Mouse (Mus musculus) CH12.LX (cell line): ENCODE measurements around the gene Scaf4. TPM values are rescaled to one million over a fixed set of nuclear protein-coding genes. Genes with fewer than 3 reads are reported as not detected.

Experiments
- DNase-seq: peaks from one replicate; pipeline ENCODE4 v3.0.0-alpha.2; 2013; ENCODE audit errors: extremely low read depth
- H3K27ac ChIP-seq: 2 replicates; pipeline ENCODE4 v1.5.1; 2012; ENCODE audit warnings: low read depth, mild to moderate bottlenecking, control low read depth, moderate library complexity; ENCODE audit not compliant: insufficient read depth
- H3K27me3 ChIP-seq: replicated peaks from 2 replicates; pipeline ENCODE3; 2012; ENCODE audit warnings: inconsistent platforms
- H3K36me3 ChIP-seq, 2 experiments: replicated peaks in 1 of 2; 2 replicates each; pipeline versions ENCODE3 to v1.6.1; 2012; ENCODE audit warnings: inconsistent platforms in 1 of 2, low read length in 1 of 2, mild to moderate bottlenecking in 1 of 2, mixed read lengths in 1 of 2, moderate library complexity in 1 of 2; ENCODE audit not compliant: control insufficient read depth in 1 of 2, insufficient read depth in 1 of 2
- H3K4me1 ChIP-seq, 2 experiments: 2 replicates each; pipeline ENCODE4 v1.6.1; 2012; ENCODE audit warnings: inconsistent platforms in 1 of 2, moderate library complexity in 1 of 2; ENCODE audit not compliant: insufficient read depth in 2 of 2, control insufficient read depth in 1 of 2
- H3K4me2 ChIP-seq: 2 replicates; pipeline ENCODE4 v1.6.1; 2012; ENCODE audit warnings: low read depth, mild to moderate bottlenecking, control low read depth; ENCODE audit not compliant: poor library complexity, insufficient read depth, severe bottlenecking
- H3K4me3 ChIP-seq, 3 experiments: fragments of 150-350 bp in 1 of 3; sonication (generic) in 1 of 3; replicated peaks in 1 of 3; 2 replicates each; pipeline versions ENCODE3 to v1.5.1; 2011 to 2012; ENCODE audit warnings: low read depth in 2 of 3, low read length in 2 of 3, mild to moderate bottlenecking in 2 of 3, moderate library complexity in 2 of 3, control low read depth in 1 of 3, improper control_type of control experiment in 1 of 3, inconsistent platforms in 1 of 3, mixed read lengths in 1 of 3; ENCODE audit not compliant: poor library complexity in 1 of 3
- H3K79me2 ChIP-seq: replicated peaks from 2 replicates; pipeline ENCODE4 v1.6.1; 2012; ENCODE audit warnings: mild to moderate bottlenecking, moderate library complexity; ENCODE audit not compliant: control insufficient read depth, poor library complexity, insufficient read depth, severe bottlenecking; ENCODE audit errors: extremely low read depth
- H3K9ac ChIP-seq: 2 replicates; pipeline ENCODE4 v1.6.1; 2012; ENCODE audit warnings: low read depth, mild to moderate bottlenecking, control low read depth, moderate library complexity; ENCODE audit not compliant: insufficient read depth
- H3K9me3 ChIP-seq: replicated peaks from 2 replicates; pipeline ENCODE3; 2012; ENCODE audit warnings: low read length, inconsistent platforms, mixed read lengths
- CHD1 ChIP-seq: IDR thresholded peaks from 2 replicates; pipeline ENCODE4 v1.6.1; 2012; ENCODE audit warnings: low read depth, low read length, improper control_type of control experiment, inconsistent platforms
- CHD2 ChIP-seq: IDR thresholded peaks from 2 replicates; pipeline ENCODE4 v1.6.1; 2011; ENCODE audit warnings: low read length, improper control_type of control experiment
- E2F4 ChIP-seq: IDR thresholded peaks from 2 replicates; pipeline ENCODE4 v1.6.1; 2011; ENCODE audit warnings: low read depth, low read length, improper control_type of control experiment; ENCODE audit not compliant: insufficient replicate concordance
- ETS1 ChIP-seq: conservative IDR thresholded peaks from 2 replicates; pipeline ENCODE4 v1.6.1; 2012; ENCODE audit warnings: low read depth, mild to moderate bottlenecking, inconsistent platforms, low read length, improper control_type of control experiment, moderate library complexity
- HCFC1 ChIP-seq: IDR thresholded peaks from 2 replicates; pipeline ENCODE4 v1.6.1; 2012; ENCODE audit warnings: low read depth, mild to moderate bottlenecking, inconsistent platforms, low read length, improper control_type of control experiment
- IRF4 ChIP-seq: IDR thresholded peaks from 2 replicates; pipeline ENCODE4 v1.6.1; 2014; ENCODE audit warnings: low read depth, mild to moderate bottlenecking, inconsistent platforms, low read length, improper control_type of control experiment
- JUN ChIP-seq: IDR thresholded peaks from 2 replicates; pipeline ENCODE4 v1.6.1; 2011; ENCODE audit warnings: low read depth, mild to moderate bottlenecking, low read length, improper control_type of control experiment, moderate library complexity; ENCODE audit not compliant: insufficient read depth
- KAT2A ChIP-seq: IDR thresholded peaks from 2 replicates; pipeline ENCODE4 v1.6.1; 2012; ENCODE audit warnings: low read length, improper control_type of control experiment, inconsistent platforms; ENCODE audit not compliant: insufficient replicate concordance
- MAFK ChIP-seq: IDR thresholded peaks from 2 replicates; pipeline ENCODE4 v1.6.1; 2011; ENCODE audit warnings: low read length, improper control_type of control experiment; ENCODE audit not compliant: insufficient replicate concordance
- MXI1 ChIP-seq: IDR thresholded peaks from 2 replicates; pipeline ENCODE4 v1.6.1; 2011; ENCODE audit warnings: mild to moderate bottlenecking, low read depth, low read length, improper control_type of control experiment
- NELFE ChIP-seq: IDR thresholded peaks from 2 replicates; pipeline ENCODE4 v1.6.1; 2011; ENCODE audit warnings: low read depth, low read length, improper control_type of control experiment
- NRF1 ChIP-seq: IDR thresholded peaks from 2 replicates; pipeline ENCODE4 v1.6.1; 2014; ENCODE audit warnings: low read depth, mild to moderate bottlenecking, inconsistent platforms, low read length, improper control_type of control experiment, moderate library complexity
- PAX5 ChIP-seq: IDR thresholded peaks from 2 replicates; pipeline ENCODE4 v1.6.1; 2012; ENCODE audit warnings: low read length, inconsistent platforms, mixed read lengths
- POLR2AphosphoS2 ChIP-seq: IDR thresholded peaks from 2 replicates; pipeline ENCODE4 v1.6.1; 2011; ENCODE audit warnings: low read depth, low read length, improper control_type of control experiment
- SMC3 ChIP-seq: IDR thresholded peaks from 2 replicates; pipeline ENCODE4 v1.6.1; 2011; ENCODE audit warnings: low read depth, low read length, improper control_type of control experiment
- TCF12 ChIP-seq: IDR thresholded peaks from 2 replicates; pipeline ENCODE4 v1.6.1; 2014; ENCODE audit warnings: low read depth, mild to moderate bottlenecking, inconsistent platforms, low read length, improper control_type of control experiment
- UBTF ChIP-seq: IDR thresholded peaks from 2 replicates; pipeline ENCODE4 v1.6.1; 2012; ENCODE audit warnings: low read depth, mild to moderate bottlenecking, inconsistent platforms, low read length, improper control_type of control experiment, moderate library complexity
- USF1 ChIP-seq: IDR thresholded peaks from 2 replicates; pipeline ENCODE4 v1.6.1; 2014; ENCODE audit warnings: low read depth, mild to moderate bottlenecking, inconsistent platforms, low read length, improper control_type of control experiment
- USF2 ChIP-seq: conservative IDR thresholded peaks from 2 replicates; pipeline ENCODE4 v1.6.1; 2011; ENCODE audit warnings: low read depth, low read length, improper control_type of control experiment
- ZC3H11A ChIP-seq: IDR thresholded peaks from 2 replicates; pipeline ENCODE4 v1.6.1; 2012; ENCODE audit warnings: low read depth, mild to moderate bottlenecking, inconsistent platforms, low read length, improper control_type of control experiment
- ZKSCAN1 ChIP-seq: IDR thresholded peaks from 2 replicates; pipeline ENCODE4 v1.6.1; 2012; ENCODE audit warnings: low read depth, inconsistent platforms, low read length, improper control_type of control experiment, borderline replicate concordance
- ZNF384 ChIP-seq: IDR thresholded peaks from 2 replicates; pipeline ENCODE4 v1.6.1; 2012; ENCODE audit warnings: low read depth, low read length, improper control_type of control experiment, inconsistent platforms
- dilution Hi-C: fragments of 300-500 bp; cut with MboI; formaldehyde crosslinking; loops from 2 replicates; pipeline ENCODE4 v1.14.3; 2020; ENCODE audit warnings: low sequenced_read_pairs; ENCODE audit not compliant: extremely low pct_unique_long_range_greater_than_20kb, extremely low pct_ligation_motif_present
- in situ Hi-C: fragments of 300-500 bp; cut with MboI; formaldehyde crosslinking; loops from 3 replicates; pipeline ENCODE4 v1.14.3; 2019; ENCODE audit warnings: low sequenced_read_pairs, low pct_ligation_motif_present, low pct_unique_long_range_greater_than_20kb, mixed read lengths
- polyA plus RNA-seq: library from polyadenylated mRNA; unstranded; fragments of >175 nt; gene quantifications from 2 replicates; pipeline ENCODE4 v1.2.1, GENCODE M21; 2012; ENCODE audit warnings: low read depth; ENCODE audit not compliant: insufficient read length
- total RNA-seq, 2 experiments: library from RNA; depleted of rRNA; stranded (reverse); fragments of 300-350 nt in 1 of 2; fragments of >200 nt in 1 of 2; gene quantifications; 2 replicates each; pipeline ENCODE4 v1.2.3; 2012 to 2014

Scaf4 gene
- total and polyA plus RNA-seq, 3 experiments = 6.0 to 60.4 (median 17.5) TPM

DNA sequence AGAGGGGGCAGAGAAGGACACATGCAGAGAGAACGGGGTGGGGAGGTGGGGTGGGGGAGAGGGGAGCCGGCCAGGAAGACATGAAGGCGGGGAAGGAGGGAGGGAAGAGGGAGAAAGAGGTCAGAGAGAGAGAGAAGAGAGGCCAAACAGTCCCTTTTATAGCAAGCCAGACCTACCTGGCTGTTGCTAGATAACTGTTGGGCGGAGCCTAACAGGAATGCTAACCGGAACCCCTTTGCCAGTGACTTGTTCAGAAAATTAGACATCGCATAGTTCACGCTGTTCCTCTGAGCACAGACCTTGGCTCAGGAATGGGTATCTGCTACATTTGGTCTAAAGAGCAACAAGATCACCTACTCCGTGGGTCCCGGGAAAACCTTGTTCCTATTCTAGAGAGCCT, 6.7 kb upstream of the Scaf4 start:
- Histone ChIP-seq H3K9ac (no peak overlapping the region), H3K4me2 (peak overlapping the region; percentile 11; the same call in 1 of the 2 replicates), H3K4me3 (no peak overlapping the region), H3K4me1 (no peaks in the 10 kb centered on the region), H3K9me3 (no peaks in the 10 kb centered on the region), H3K27ac (no peak overlapping the region), H3K79me2 (no peaks in the 10 kb centered on the region), H3K36me3 (no peaks in the 10 kb centered on the region), H3K27me3 (peaks cover 2% of the 10 kb centered on the region)
- in situ Hi-C loops (no loop called here), dilution Hi-C loops (no loop called here)
- no peak for TF ChIP-seq POLR2AphosphoS2
- DNase-seq = no peak

DNA sequence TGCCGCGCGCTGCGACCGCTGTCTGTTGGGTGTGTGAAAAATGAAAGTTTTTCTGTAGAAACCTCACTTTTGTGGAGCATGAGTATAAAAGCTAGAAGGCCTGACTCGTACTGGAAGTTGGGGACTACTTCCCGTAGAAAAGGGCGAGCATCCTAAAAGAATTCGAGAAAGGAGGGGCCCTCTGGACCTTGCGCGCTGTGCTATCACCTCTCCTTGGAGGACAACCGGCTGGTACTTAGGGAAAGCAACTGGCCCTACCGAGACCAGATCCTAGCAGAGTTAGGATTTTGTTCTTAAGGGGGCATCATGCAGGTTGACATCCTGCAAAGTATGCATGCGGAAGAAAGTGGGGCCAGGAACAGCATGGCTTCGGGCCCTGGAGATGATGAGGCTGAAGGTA, 613 bp upstream of the Scaf4 start:
- no peak overlapping the region for H3K27ac ChIP-seq

DNA sequence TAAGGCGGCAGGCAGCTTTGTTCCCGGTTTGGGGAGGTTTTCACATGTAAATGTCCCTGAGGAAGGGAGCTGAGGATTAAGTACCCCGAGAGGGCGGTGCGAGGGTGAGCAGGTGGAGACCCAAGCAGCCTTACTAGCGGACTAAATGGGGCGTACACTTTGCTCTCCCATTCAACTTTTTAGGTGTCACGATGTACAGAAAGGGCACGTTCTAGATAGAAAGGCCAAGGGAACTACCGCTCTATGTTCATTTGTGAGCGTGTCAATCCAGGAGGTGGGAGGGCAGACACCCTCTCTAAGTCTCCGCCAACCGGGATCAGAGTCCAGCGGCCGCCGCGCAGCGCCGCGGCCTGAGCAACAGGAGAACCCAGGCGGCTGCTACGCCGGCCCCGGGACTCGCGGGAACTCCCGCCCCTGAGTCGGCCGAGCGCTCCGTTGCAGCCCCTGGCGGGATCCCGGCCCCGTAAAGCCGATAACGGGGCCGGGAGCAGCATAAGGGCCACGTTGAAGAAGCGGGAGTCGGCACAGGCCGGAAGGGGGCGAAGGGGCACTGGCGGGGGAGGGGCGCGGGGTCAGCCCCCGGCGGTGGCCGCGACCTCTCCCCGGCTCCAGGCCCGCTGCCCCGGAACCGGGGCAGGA, 918 bp downstream of the Scaf4 start:
- in situ Hi-C loops = no loop called here
- H3K4me1 ChIP-seq = peaks cover 13 to 40% of the 10 kb centered on the region in 2 experiments
- H3K9me3 ChIP-seq = peaks cover 14% of the 10 kb centered on the region
- H3K27ac ChIP-seq = no peak overlapping the region; the same call in 1 of the 2 replicates
- no peaks in the 10 kb centered on the region for H3K27me3 ChIP-seq
- peak overlapping the region; percentile 89 to 94 (median 93) for H3K4me3 ChIP-seq
- DNase-seq = peak; percentile 46
- dilution Hi-C loops = no loop called here
- peaks cover 50% of the 10 kb centered on the region for H3K79me2 ChIP-seq
- H3K9ac ChIP-seq = peak overlapping the region; percentile 77
- 0 out of 2 replicates have a peak, but pooled peaks have one; percentile 15 for TF ChIP-seq CHD2
- TF ChIP-seq IRF4 = peak; percentile 19; the same call in 1 of the 2 replicates
- no peak for TF ChIP-seq E2F4
- no peak for TF ChIP-seq NELFE
- no peak for TF ChIP-seq ZC3H11A
- no peak for TF ChIP-seq POLR2AphosphoS2
- no peak for TF ChIP-seq USF2
- no peak for TF ChIP-seq SMC3
- TF ChIP-seq MAFK = no peak
- TF ChIP-seq ZNF384 = no peak
- no peak for TF ChIP-seq JUN
- TF ChIP-seq NRF1 = no peak
- no peak for TF ChIP-seq TCF12
- no peak for TF ChIP-seq KAT2A
- TF ChIP-seq USF1 = no peak
- TF ChIP-seq ETS1 = no peak
- peak; percentile 38; the same call in 1 of the 2 replicates for TF ChIP-seq HCFC1
- TF ChIP-seq UBTF = peak; percentile 78; the same call in 1 of the 2 replicates
- TF ChIP-seq ZKSCAN1 = no peak
- TF ChIP-seq CHD1 = no peak
- TF ChIP-seq MXI1 = no peak; the same call in none of the 2 replicates
- no peak for TF ChIP-seq PAX5
- H3K36me3 ChIP-seq = peaks cover 0 to 11% of the 10 kb centered on the region in 2 experiments
- H3K4me2 ChIP-seq = peak overlapping the region; percentile 78

More for the DNA sequence above, 613 bp upstream of the Scaf4 start:
- Histone ChIP-seq H3K36me3 (peaks cover 0 to 11% of the 10 kb centered on the region in 2 experiments), H3K9ac (no peak overlapping the region), H3K27me3 (no peaks in the 10 kb centered on the region), H3K79me2 (peaks cover 40% of the 10 kb centered on the region), H3K4me2 (no peak overlapping the region), H3K4me3 (peak overlapping the region in 1 of 3 experiments; percentile 94), H3K4me1 (peaks cover 13 to 28% of the 10 kb centered on the region in 2 experiments), H3K9me3 (peaks cover 14% of the 10 kb centered on the region)
- in situ Hi-C loops = no loop called here
- TF ChIP-seq CHD2 = no peak
- dilution Hi-C loops = no loop called here
- DNase-seq = no peak
